Mouse (Mus musculus): ENCODE data around the gene Vps37d. TPM values are rescaled to one million over a fixed set of nuclear protein-coding genes. Genes with fewer than 3 reads are reported as not detected.
"Not testable (repeated sequence)": the region's sequence is repeated elsewhere in the genome, so short reads cannot be mapped to it uniquely, and the experiment has no call there.

Gene Vps37d
- total RNA-seq, 4 experiments from 2014 or later: 0.37 to 0.57 (median 0.47) TPM

- DNase-seq (ENCODE audit: low spot score): no peak
Observed at GRCm38 (mm10) chr5:135075655-135076054, 2.4 kb downstream of the Vps37d start.

GRCm38 (mm10) chr5:135073349-135074150, 4.5 kb downstream of the Vps37d start:
- DNase-seq (ENCODE audit: low spot score): no peak

- DNase-seq (ENCODE audit: low spot score): no peak
Observed at GRCm38 (mm10) chr5:135072720-135073119, 5.3 kb downstream of the Vps37d start.

- DNase-seq (ENCODE audit: low spot score): no peak
Observed at GRCm38 (mm10) chr5:135072061-135072460, 6.0 kb downstream of the Vps37d start.

DNA sequence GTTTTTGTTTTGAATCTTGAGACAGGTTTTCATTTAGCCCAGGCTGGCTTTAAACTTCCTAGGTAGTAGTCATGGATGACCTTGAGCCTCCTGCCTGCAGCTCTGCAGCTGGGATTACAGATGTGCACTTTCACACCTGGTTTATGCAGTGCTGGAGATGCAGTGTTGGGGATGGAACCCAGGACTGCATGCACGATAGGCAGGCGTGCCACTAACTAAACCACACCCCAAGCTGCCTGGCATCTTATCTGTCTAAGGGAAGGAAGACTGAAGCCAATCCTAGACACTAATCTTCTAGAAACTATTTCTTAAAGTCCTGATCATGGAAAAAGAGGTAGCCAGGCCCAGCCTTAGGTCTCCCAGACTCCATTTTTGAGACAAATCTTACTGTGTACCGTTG, 7.6 kb downstream of the Vps37d start:
- no peak for DNase-seq (ENCODE audit: low spot score)

GRCm38 (mm10) chr5:135066008-135066407, 12.1 kb downstream of the Vps37d start:
- no peak for DNase-seq (ENCODE audit: low spot score)

- not testable (repeated sequence) for DNase-seq (ENCODE audit: low spot score)
Observed at GRCm38 (mm10) chr5:135064909-135065446, 13.1 kb downstream of the Vps37d start, which contains the start of gene Bud23. Gene Bud23 (minus strand): TSS chr5:135064959.

- no peak for DNase-seq (ENCODE audit: low spot score)
Observed at GRCm38 (mm10) chr5:135064382-135064766, 13.7 kb downstream of the Vps37d start.

GRCm38 (mm10) chr5:135063629-135064381, 14.3 kb downstream of the Vps37d start, which contains the start of gene Dnajc30:
Gene Dnajc30 (plus strand): TSS chr5:135064202.
- DNase-seq (ENCODE audit: low spot score): peak; percentile 97

DNA sequence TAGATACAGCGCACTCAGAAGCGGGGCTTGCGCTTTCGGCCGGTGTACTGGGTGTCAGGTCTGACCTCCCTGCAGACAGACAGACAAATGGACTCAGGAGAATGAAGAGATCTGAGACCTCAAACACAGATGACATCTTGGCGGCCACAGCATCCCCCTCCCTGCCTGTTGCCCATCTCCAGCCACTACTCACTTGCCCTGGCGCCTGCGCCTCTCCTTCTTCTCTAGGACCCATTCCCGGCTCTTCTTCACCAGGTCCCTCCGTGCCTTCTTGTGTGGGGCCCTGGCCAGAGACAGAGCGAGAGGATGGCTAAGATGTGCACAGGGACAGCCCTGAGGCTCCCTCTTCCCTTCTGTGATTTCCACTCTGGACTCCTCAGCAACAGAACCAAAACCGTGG, 24.7 kb downstream of the Vps37d start:
- no peak for DNase-seq (ENCODE audit: low spot score)

GRCm38 (mm10) chr5:135049268-135049667, 28.8 kb downstream of the Vps37d start:
- not testable (repeated sequence) for DNase-seq (ENCODE audit: low spot score)

DNA sequence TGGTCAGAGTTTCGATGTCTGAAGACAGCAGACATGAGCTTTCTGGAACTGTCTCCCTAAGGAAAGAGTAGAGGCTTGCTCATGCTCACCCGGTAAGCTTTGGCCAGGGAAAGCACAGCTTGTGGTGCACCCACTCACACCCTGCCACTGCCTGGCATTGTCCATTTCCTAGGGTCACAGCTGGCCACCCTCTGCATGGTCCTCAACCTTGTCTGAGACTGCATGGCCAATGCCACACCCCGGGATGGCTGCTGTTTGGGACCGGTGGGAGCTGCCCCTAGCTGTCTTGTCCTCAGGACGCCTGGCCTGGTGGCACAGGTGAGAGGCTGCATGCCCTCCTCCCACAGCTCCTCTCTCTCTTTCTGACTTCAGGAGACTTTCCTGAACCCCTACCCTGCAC, 29.5 kb downstream of the Vps37d start:
- no peak for DNase-seq (ENCODE audit: low spot score)

DNA sequence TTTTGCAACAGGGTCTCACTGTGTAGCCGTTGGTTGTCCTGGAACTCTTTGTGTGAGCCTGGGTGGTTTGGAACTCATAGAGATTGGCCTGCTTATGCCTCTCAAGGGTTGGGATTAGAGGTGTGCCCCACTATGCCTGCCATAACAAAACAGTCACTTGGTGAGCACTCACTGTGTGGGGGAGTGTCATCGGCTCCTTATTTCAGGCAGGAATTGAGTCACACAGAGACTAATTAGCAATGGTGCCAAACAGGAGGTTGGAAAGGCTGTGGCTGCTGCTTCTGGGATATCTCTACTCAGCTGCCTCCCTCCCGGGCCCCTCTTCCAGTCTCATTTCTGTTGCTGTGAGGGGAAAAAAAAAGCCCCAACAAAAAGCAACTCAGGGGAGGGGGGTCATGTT, 33.5 kb downstream of the Vps37d start:
- DNase-seq (ENCODE audit: low spot score): no peak

- DNase-seq (ENCODE audit: low spot score): no peak
Observed at GRCm38 (mm10) chr5:135042105-135042788, 35.8 kb downstream of the Vps37d start.

DNA sequence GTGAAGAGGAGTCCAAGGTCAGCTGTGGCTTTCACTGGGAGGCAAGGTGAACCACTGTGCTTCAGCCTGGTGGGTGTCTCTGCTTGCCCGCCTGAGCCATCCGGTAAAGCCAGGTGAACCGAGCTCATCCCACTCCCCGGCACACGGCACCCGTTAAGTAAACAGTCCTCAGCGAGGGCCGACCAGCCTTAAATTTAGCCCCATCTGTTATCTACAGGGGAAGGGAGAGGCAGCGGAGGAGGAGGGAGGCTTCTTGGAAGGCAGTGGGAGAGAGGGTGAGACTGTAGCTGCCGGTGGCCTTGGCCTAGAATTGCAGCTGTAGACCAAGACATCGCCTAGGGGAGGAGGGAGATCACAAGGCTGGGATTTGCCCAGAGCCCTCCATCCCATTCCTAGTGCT, 37.3 kb downstream of the Vps37d start:
- no peak for DNase-seq (ENCODE audit: low spot score)

DNA sequence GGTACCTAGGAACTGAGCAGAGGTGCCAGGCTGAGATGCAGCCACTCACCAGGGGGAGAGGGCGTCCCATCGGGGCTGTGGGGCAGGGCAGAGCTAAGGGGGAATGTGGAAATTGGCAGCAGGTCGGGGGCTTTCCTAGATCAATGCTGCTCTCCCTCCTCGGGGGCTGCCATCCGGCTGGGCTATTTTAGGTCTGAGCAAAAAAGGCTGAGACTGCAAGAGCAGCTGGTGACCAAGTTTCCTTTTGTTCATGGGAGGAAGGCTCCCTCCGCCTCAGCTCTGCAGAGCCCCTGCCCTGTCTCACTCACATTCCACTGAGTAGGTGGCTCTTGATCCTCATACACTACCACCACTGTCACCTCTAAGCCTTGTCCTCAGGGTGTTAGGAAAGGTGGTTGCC, 38.0 kb downstream of the Vps37d start:
- no peak for DNase-seq (ENCODE audit: low spot score)

GRCm38 (mm10) chr5:135039541-135039940, 38.5 kb downstream of the Vps37d start:
- no peak for DNase-seq (ENCODE audit: low spot score)

GRCm38 (mm10) chr5:135037946-135038345, 40.1 kb downstream of the Vps37d start:
- no peak for DNase-seq (ENCODE audit: low spot score)

DNA sequence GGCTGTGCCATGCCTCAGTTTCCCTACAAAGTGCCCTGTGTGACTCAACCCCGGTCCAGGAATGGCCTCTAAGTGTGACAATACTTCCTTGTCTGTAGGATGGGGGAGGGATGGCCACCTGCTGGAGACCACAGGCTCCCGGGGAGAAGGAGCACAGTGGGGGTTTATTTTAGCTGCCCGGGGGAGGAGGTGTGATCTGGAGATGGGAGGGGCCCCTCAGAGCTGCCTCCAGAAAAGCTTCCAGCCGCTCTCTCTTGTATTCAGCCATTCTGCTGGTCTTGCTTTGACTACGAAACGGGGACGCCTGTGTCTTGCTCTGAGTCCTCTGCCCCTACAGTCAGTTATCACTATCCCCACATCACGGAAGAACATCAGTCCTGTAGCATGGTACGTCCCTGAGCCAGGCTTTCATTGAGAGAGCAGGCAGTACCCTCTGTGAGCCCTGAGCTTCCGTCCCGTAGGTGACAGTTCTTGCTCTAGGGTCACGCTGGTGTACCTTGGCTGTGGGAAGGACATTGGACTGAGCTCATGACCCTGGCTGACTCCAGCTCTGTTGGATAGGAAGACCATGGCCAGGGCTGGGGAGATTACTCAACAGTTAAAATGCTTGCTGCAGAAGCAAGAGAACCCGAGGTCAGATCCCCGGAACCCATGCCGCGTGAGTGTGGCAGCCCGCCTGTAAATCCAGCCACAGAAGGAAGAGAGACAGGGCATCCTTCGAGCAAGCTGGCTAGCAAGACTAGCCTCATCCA, 42.3 kb downstream of the Vps37d start:
- no peak for DNase-seq (ENCODE audit: low spot score)

DNA sequence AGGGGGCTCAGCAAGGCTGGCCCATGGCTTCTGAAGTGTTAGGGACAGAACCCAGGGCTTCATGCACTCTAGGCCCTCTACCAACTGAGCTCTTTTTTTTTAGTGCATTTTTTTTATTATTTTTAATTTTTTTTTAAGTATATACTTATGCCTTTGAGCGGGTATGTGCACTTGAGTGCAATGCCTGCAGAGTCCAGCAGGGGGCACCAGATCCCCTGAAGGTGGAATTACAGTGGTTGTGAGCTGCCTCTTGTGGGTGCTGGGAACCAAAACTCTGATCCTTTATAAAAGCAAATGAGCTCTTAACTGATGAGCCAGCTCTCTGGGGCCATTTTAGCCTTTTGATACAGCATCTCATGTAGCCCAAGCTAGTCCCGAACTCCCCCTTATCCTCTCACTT, 43.5 kb downstream of the Vps37d start:
- no peak for DNase-seq (ENCODE audit: low spot score)

DNA sequence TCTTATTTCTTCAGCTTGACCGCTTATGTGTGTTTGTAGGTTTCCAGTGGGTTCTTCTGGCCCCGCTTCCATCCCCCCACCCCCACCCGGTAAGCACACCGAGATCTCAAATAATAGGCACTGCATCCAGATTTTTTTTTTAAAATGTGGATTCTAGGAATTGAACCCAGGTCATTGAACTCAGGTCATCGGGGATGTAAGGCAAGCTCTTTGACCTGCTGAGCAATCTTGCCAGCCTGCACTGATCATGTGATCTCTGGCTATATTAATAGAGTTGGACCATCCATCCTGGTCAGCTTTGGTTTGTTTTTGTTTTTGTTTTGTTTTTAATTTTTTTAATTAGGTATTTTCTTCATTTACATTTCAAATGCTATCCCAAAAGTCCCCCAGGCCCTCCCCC, 45.5 kb downstream of the Vps37d start:
- DNase-seq (ENCODE audit: low spot score): no peak

Data from heart, adult 8-10 months (tissue).